Mouse (Mus musculus): Measurements from ENCODE around the gene Fars2. TPM values are rescaled to one million over a fixed set of nuclear protein-coding genes. Genes with fewer than 3 reads are reported as not detected.

Fars2 gene
- polyA plus RNA-seq, 1 experiment from 2014 or later, result 25.2 TPM

- DNase-seq (ENCODE audit: low spot score), result peak; percentile 64
- Histone ChIP-seq H3K4me1 (peaks cover 15% of the 10 kb centered on the region), H3K36me3 (no peaks in the 10 kb centered on the region), H3K4me3 (peak overlapping the region; percentile 46), H3K27ac (replicated peaks) (peak overlapping the region; percentile 80), H3K9me3 (replicated peaks) (no peaks in the 10 kb centered on the region), H3K27me3 (ENCODE audit: low read depth, poor library complexity, severe bottlenecking) (no peaks in the 10 kb centered on the region)
- 24% methylated on average over 23 of the region's 23 CpGs for WGBS
Measured at GRCm38 (mm10) chr13:36612785-36613750, 495.9 kb downstream of the Fars2 start.

GRCm38 (mm10) chr13:36620498-36621332 is 503.5 kb downstream of the Fars2 start:
- no peaks in the 10 kb centered on the region for H3K36me3 ChIP-seq
- H3K4me3 ChIP-seq, result no peak overlapping the region
- H3K4me1 ChIP-seq, result no peaks in the 10 kb centered on the region
- no peaks in the 10 kb centered on the region for H3K27me3 ChIP-seq (ENCODE audit: low read depth, poor library complexity, severe bottlenecking)
- no peak overlapping the region for H3K27ac ChIP-seq (replicated peaks)
- DNase-seq (ENCODE audit: low spot score), result no peak
- H3K9me3 ChIP-seq (replicated peaks), result no peaks in the 10 kb centered on the region
- WGBS, result 91% methylated on average over 10 of the region's 10 CpGs

DNA sequence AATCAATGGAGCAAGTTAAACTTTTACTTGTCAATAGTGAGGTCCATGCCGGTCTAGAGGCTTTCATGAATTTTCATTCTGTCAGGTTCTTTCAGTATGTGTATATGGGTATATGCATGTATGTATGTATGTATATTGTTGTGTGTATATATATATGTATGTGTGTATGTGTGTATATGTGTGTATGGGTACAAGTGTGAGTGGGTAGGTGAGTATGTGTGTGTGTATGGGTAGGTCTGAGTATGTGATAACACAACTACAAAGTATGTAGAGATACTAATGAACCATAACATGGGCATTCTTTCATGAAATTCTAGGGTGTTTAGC is 504.1 kb downstream of the Fars2 start:
- WGBS, result 97% methylated on average over 1 of the region's 1 CpGs
- Histone ChIP-seq H3K4me1 (no peaks in the 10 kb centered on the region), H3K36me3 (no peaks in the 10 kb centered on the region), H3K4me3 (no peak overlapping the region), H3K9me3 (replicated peaks) (no peaks in the 10 kb centered on the region), H3K27ac (replicated peaks) (no peak overlapping the region), H3K27me3 (ENCODE audit: low read depth, poor library complexity, severe bottlenecking) (no peaks in the 10 kb centered on the region)
- DNase-seq (ENCODE audit: low spot score), result no peak

DNA sequence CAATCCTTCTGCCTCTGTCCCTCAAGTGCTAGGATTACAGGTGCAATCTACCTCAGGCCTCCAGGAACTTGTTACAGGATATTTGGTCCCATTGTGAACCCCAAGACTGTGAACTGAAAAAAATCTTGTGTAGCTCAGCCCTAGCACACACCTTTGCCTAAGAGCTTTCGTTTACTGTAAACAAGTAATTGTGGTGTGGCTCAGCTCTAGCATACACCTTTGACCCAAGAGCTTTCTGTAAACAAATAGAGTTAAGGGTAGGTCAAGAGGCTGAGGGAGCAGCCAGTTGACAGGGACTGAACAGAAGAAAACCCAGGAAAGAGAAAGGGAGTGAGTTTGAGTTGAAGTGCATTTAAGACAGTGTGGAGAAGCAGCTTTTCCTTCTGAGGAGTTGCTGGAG is 506.3 kb downstream of the Fars2 start:
- no peaks in the 10 kb centered on the region for H3K9me3 ChIP-seq (replicated peaks)
- H3K4me1 ChIP-seq, result no peaks in the 10 kb centered on the region
- H3K27me3 ChIP-seq (ENCODE audit: low read depth, poor library complexity, severe bottlenecking), result no peaks in the 10 kb centered on the region
- whole genome bisulfite sequencing, result 82% methylated on average over 1 of the region's 1 CpGs
- H3K27ac ChIP-seq (replicated peaks), result no peak overlapping the region
- no peak for DNase-seq (ENCODE audit: low spot score)
- no peak overlapping the region for H3K4me3 ChIP-seq
- no peaks in the 10 kb centered on the region for H3K36me3 ChIP-seq

GRCm38 (mm10) chr13:36629154-36629553 is 511.9 kb downstream of the Fars2 start:
- H3K4me1 ChIP-seq, result peaks cover 6% of the 10 kb centered on the region; the same call in 1 of the 2 replicates
- no peak for DNase-seq (ENCODE audit: low spot score)
- H3K4me3 ChIP-seq, result no peak overlapping the region
- no peaks in the 10 kb centered on the region for H3K27me3 ChIP-seq (ENCODE audit: low read depth, poor library complexity, severe bottlenecking)
- no peaks in the 10 kb centered on the region; the same call in 1 of the 2 replicates for H3K9me3 ChIP-seq (replicated peaks)
- H3K27ac ChIP-seq (replicated peaks), result no peak overlapping the region
- H3K36me3 ChIP-seq, result no peaks in the 10 kb centered on the region
- 81% methylated on average over 1 of the region's 1 CpGs for WGBS

DNA sequence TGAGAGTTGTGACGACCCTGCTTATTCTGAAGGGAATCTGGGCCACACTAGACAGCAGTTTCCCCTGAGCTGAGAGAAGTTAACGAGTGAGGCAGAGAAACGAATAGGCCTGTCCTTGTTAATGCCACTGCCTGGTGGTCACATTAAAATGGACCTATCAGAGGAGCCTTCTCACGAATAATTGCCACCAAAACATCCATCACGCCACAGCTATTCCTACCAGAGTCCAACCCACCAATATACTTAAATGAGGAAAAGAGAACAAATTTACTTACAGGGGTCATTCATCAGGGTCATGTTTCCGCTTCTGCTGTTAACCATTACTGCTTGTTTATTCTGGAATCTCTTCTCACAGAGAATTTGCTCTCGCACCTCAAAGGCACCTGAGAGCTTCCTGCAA is 531.0 kb downstream of the Fars2 start:
- no peaks in the 10 kb centered on the region for H3K9me3 ChIP-seq (replicated peaks)
- DNase-seq (ENCODE audit: low spot score), result no peak
- H3K4me3 ChIP-seq, result no peak overlapping the region
- no peak overlapping the region for H3K27ac ChIP-seq (replicated peaks)
- no peaks in the 10 kb centered on the region for H3K4me1 ChIP-seq
- no peaks in the 10 kb centered on the region for H3K27me3 ChIP-seq (ENCODE audit: low read depth, poor library complexity, severe bottlenecking)
- H3K36me3 ChIP-seq, result no peaks in the 10 kb centered on the region
- WGBS, result 70% methylated on average over 7 of the region's 7 CpGs

DNA sequence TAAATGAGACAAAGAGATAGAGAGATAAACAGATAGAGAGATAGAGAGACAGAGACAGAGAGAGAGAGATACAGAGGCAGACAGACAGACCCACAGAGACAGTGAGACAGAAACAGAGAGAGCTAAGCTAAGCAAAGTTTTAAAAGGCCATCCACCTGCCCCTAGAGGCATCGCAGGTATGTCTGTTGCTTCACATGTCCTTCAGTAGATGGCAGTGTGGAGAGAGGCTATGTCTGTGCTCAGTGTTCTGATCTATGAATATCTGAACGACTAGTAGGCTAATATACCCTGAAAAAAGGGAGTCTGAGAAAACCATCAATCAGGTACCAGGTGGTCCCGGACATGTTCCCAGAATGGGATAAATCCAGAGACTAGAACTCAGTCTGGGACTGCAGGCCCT is 537.0 kb downstream of the Fars2 start:
- H3K9me3 ChIP-seq (replicated peaks), result no peaks in the 10 kb centered on the region
- H3K4me3 ChIP-seq, result no peak overlapping the region
- 74% methylated on average over 3 of the region's 3 CpGs for WGBS
- H3K36me3 ChIP-seq, result no peaks in the 10 kb centered on the region
- no peaks in the 10 kb centered on the region for H3K4me1 ChIP-seq
- no peak overlapping the region for H3K27ac ChIP-seq (replicated peaks)
- H3K27me3 ChIP-seq (ENCODE audit: low read depth, poor library complexity, severe bottlenecking), result no peaks in the 10 kb centered on the region
- no peak for DNase-seq (ENCODE audit: low spot score)

- no peak for DNase-seq (ENCODE audit: low spot score)
- no peak overlapping the region for H3K27ac ChIP-seq (replicated peaks)
- H3K36me3 ChIP-seq, result no peaks in the 10 kb centered on the region
- no peaks in the 10 kb centered on the region for H3K27me3 ChIP-seq (ENCODE audit: low read depth, poor library complexity, severe bottlenecking)
- WGBS, result 75% methylated on average over 1 of the region's 1 CpGs
- H3K4me3 ChIP-seq, result no peak overlapping the region
- H3K4me1 ChIP-seq, result no peaks in the 10 kb centered on the region
- H3K9me3 ChIP-seq (replicated peaks), result no peaks in the 10 kb centered on the region
Measured at GRCm38 (mm10) chr13:36679345-36679744, 562.1 kb downstream of the Fars2 start.

GRCm38 (mm10) chr13:36680690-36681355 is 563.6 kb downstream of the Fars2 start:
- DNase-seq (ENCODE audit: low spot score), result no peak
- Histone ChIP-seq H3K36me3 (no peaks in the 10 kb centered on the region), H3K4me1 (no peaks in the 10 kb centered on the region), H3K27me3 (ENCODE audit: low read depth, poor library complexity, severe bottlenecking) (no peaks in the 10 kb centered on the region), H3K9me3 (replicated peaks) (no peaks in the 10 kb centered on the region), H3K27ac (replicated peaks) (no peak overlapping the region), H3K4me3 (no peak overlapping the region)
- 92% methylated on average over 8 of the region's 8 CpGs for WGBS

- H3K27me3 ChIP-seq (ENCODE audit: low read depth, poor library complexity, severe bottlenecking), result no peaks in the 10 kb centered on the region
- 82% methylated on average over 4 of the region's 4 CpGs for WGBS
- no peaks in the 10 kb centered on the region for H3K36me3 ChIP-seq
- H3K27ac ChIP-seq (replicated peaks), result no peak overlapping the region
- no peaks in the 10 kb centered on the region for H3K4me1 ChIP-seq
- H3K4me3 ChIP-seq, result no peak overlapping the region
- DNase-seq (ENCODE audit: low spot score), result no peak
- 0 out of 2 replicates have a peak, but pooled peaks cover 4% of the 10 kb centered on the region for H3K9me3 ChIP-seq (replicated peaks)
Measured at GRCm38 (mm10) chr13:36683581-36683980, 566.4 kb downstream of the Fars2 start.

- no peaks in the 10 kb centered on the region for H3K27me3 ChIP-seq (ENCODE audit: low read depth, poor library complexity, severe bottlenecking)
- no peaks in the 10 kb centered on the region for H3K36me3 ChIP-seq
- H3K4me1 ChIP-seq, result no peaks in the 10 kb centered on the region
- DNase-seq (ENCODE audit: low spot score), result no peak
- no peak overlapping the region for H3K4me3 ChIP-seq
- WGBS, result 78% methylated on average over 7 of the region's 7 CpGs
- H3K9me3 ChIP-seq (replicated peaks), result no peaks in the 10 kb centered on the region
- no peak overlapping the region for H3K27ac ChIP-seq (replicated peaks)
Measured at GRCm38 (mm10) chr13:36695516-36696201, 578.4 kb downstream of the Fars2 start.

DNA sequence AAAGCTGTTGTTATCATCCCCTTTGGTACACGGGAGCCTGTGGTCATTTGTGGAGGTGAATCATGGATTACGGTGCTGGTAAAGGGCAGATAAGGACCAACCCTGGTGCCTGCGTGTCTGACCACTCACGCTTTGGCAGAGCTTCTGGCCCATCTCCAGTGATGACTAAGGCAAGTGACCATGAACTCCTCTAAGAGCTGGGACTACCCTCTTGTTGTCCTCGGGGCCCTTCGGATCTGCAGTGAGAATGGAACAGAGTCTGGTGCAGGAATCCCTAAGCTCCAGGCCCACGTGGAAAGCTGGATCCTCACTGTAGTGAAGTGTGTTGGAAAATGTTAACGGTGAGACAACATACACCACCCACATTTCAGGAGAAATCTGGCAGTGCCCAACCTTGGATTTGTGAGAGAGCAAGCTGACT is 579.1 kb downstream of the Fars2 start:
- H3K36me3 ChIP-seq, result no peaks in the 10 kb centered on the region
- WGBS, result 94% methylated on average over 8 of the region's 8 CpGs
- no peaks in the 10 kb centered on the region for H3K9me3 ChIP-seq (replicated peaks)
- no peak for DNase-seq (ENCODE audit: low spot score)
- H3K4me3 ChIP-seq, result no peak overlapping the region
- H3K27me3 ChIP-seq (ENCODE audit: low read depth, poor library complexity, severe bottlenecking), result no peaks in the 10 kb centered on the region
- H3K4me1 ChIP-seq, result no peaks in the 10 kb centered on the region
- no peak overlapping the region for H3K27ac ChIP-seq (replicated peaks)

Measured in midbrain, embryonic 10.5 days (tissue).